Mouse (Mus musculus): ENCODE data around the gene Fam241a.

The Fam241a gene

DNA sequence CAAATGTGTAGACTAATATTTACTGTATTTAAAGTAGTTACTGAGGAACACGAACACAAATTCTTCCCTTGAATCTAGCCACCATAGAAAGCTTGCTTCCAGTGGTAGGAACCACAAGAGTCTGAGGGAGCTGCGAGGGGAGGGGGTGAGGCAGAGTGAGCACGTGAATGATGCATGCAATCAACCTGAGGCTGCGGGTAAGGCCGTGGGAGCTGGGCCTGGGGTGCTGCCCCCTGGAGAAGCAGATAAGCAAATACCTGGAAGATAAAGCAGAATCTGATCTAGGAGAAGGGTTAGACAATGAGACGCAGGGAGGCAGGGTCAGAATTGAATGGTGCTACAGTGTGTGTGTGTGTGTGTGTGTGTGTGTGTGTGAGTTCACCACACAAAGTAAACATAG, 65.0 kb downstream of the Fam241a start:
- DNase-seq, result no peak

DNA sequence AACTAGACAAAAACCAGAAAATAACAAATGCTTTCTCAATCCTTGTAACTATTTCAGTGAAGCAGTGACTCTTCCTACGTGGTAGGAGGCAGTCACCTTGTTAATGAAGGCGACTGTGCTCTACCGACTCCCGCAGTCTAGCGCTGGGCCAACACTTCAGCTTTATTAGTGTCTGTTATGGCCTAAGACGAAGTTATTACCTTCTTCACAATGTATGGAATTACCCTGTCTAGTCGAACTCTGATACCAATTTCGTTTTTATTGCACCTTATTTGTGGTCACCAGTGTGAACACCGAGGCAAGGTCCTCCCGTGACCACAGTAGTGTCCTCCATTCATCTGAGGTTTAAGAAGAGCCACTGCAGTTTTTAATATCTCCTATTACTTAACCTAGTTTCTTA, 65.9 kb downstream of the Fam241a start:
- DNase-seq, result no peak

GRCm38 (mm10) chr3:127827123-127827522, 69.0 kb downstream of the Fam241a start:
- DNase-seq, result no peak

DNA sequence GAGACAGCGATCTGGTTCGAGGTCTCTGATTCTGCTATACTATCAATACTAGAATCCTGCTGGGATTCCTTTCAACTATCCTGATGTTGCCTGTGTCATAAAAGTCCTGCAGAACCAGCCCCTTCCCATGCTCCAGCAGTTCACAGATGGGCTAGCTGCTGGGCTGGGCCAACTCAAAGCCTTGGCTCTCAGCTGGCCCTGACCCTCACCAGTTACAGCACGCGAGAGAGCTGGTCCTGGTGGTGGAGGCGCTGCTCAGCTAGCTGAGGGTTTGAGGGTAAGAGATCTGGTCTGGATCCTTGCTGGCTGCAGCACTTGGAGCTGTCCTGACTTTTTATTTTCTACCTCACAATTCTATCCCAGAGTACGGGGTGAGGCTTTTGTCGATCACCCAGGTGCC, 69.6 kb downstream of the Fam241a start:
- DNase-seq, result no peak

- DNase-seq, result no peak
Measured at GRCm38 (mm10) chr3:127823886-127824863, 71.9 kb downstream of the Fam241a start.

DNA sequence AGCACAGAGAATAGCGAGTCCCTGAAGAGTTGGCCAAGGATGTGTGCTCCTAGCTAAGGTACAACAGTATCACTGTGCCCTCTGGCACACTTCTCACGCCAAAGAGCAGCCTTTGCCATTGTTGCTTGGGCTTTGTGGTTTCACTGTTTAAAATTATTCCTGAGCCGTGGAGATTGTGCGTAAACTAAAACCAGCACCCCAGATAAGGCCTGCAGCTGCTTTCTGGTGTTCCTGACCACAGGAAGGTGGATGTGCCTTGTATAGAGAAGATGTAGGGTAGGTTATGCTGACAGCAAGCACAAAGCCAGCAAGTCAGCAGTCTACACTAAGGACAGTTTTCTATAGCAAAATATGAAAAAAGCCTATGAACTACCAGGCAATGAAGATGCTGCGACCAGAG, 74.9 kb downstream of the Fam241a start:
- no peak for DNase-seq

GRCm38 (mm10) chr3:127820400-127820799, 75.7 kb downstream of the Fam241a start:
- no peak for DNase-seq

All from layer of hippocampus, adult 9-11 months (tissue).